Mouse (Mus musculus) neural tube, embryonic 14.5 days (tissue): Measurements from ENCODE around the gene Bmpr2. TPM values are rescaled to one million over a fixed set of nuclear protein-coding genes. Genes with fewer than 3 reads are reported as not detected.

Experiments
- ATAC-seq: fragments of 200-750 bp; cut with Nextera tagmentation; 2 replicates; pipeline ENCODE4 v1.8.0; 2017; ENCODE audit warnings: low read depth, mild to moderate bottlenecking, moderate TSS enrichment, moderate library complexity
- H3K27ac ChIP-seq: fragments of 300-500 bp; sonication (generic); 2 replicates; pipeline ENCODE4 v1.5.1; 2014; ENCODE audit warnings: low read depth, mild to moderate bottlenecking, control low read depth, low read length, moderate library complexity, mixed read lengths
- H3K27me3 ChIP-seq: fragments of 300-500 bp; sonication (generic); 2 replicates; pipeline ENCODE4 v1.6.1; 2014; ENCODE audit warnings: low read length; ENCODE audit not compliant: control insufficient read depth, insufficient read depth
- H3K36me3 ChIP-seq: fragments of 300-500 bp; sonication (generic); 2 replicates; pipeline ENCODE4 v1.6.1; 2014; ENCODE audit warnings: low read length, mixed read lengths; ENCODE audit not compliant: control insufficient read depth, insufficient read depth
- H3K4me1 ChIP-seq: fragments of 300-500 bp; sonication (generic); 2 replicates; pipeline ENCODE4 v1.6.1; 2014; ENCODE audit warnings: low read length; ENCODE audit not compliant: control insufficient read depth, insufficient read depth
- H3K4me2 ChIP-seq: fragments of 300-500 bp; sonication (generic); 2 replicates; pipeline ENCODE4 v1.6.1; 2014; ENCODE audit warnings: mild to moderate bottlenecking, low read depth, low read length, control low read depth
- H3K4me3 ChIP-seq: fragments of 300-500 bp; sonication (generic); 2 replicates; pipeline ENCODE4 v1.5.1; 2014; ENCODE audit warnings: low read depth, low read length, control low read depth, mixed read lengths
- H3K9ac ChIP-seq: fragments of 300-500 bp; sonication (generic); replicated peaks from 2 replicates; pipeline ENCODE4 v1.6.1; 2014; ENCODE audit warnings: low read depth, mild to moderate bottlenecking, control low read depth, low read length, mixed read lengths
- H3K9me3 ChIP-seq: fragments of 300-500 bp; sonication (generic); 2 replicates; pipeline ENCODE4 v1.6.1; 2016; ENCODE audit warnings: low read length; ENCODE audit not compliant: control insufficient read depth
- WGBS: fragments of 180-500 bp; shearing (Covaris S2); extraction: QIAGEN DNeasy Blood & Tissue Kit; methylation state at CpG from one replicate; pipeline ENCODE4 v1.1.7; 2014; 5-methylcytosine and 5-hydroxymethylcytosine counted together
- polyA plus RNA-seq: library from polyadenylated mRNA; unstranded; fragments of >200 nt; fragmentation: Nextera tagmentation; extraction: Ambion mirVana; gene quantifications from 2 replicates; pipeline ENCODE4 v1.2.1, GENCODE M21; 2014

Bmpr2 gene
- polyA plus RNA-seq, 1 experiment from 2014 or later = 20.6 TPM

DNA sequence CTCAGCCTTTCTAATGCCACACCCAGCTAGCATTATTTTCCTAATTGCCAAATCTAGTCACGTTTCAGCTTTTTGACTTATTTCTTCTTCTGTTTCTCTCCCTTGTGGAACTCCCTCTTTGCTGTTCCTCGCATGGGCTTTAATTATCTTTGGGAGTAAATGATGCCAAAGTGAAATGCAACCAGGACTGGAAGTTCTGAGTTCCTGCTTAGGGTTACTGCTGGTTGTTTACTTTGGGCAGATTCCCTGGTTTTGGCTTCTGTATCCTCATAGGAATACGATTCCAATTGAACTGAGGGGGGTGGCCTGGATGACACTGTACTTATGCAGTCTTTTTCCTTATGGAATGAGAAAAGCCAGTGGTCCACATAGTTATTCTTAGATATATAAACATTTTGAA lies 8.7 kb downstream of the Bmpr2 start:
- no peak overlapping the region for H3K4me2 ChIP-seq
- no peak overlapping the region for H3K9ac ChIP-seq
- WGBS = 67% methylated on average over 3 of the region's 3 CpGs
- no peaks in the 10 kb centered on the region for H3K9me3 ChIP-seq
- peaks cover 12% of the 10 kb centered on the region for H3K4me1 ChIP-seq
- ATAC-seq = no peak
- no peaks in the 10 kb centered on the region for H3K27me3 ChIP-seq
- no peak overlapping the region for H3K4me3 ChIP-seq
- H3K27ac ChIP-seq = no peak overlapping the region
- no peaks in the 10 kb centered on the region for H3K36me3 ChIP-seq

DNA sequence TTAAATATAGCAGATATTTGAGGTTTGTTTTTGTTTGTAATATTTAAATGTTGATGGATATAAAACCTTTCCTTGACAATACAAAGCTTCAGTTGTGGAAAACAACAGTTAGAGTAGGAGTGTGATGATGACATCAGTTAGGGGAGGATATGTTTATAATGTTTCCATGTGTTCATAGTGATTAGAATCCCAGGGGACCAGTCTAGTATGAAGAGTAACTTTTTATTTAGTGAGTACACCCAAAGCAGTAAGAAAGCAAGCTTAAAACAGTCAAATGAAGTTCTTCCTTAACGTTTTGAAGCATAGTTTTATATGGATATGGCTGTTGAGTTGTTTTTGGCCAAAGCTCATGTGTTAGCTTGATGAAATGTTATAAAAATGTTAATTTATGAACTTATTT lies 17.9 kb downstream of the Bmpr2 start:
- no peak overlapping the region for H3K4me2 ChIP-seq
- no peaks in the 10 kb centered on the region for H3K36me3 ChIP-seq
- no peaks in the 10 kb centered on the region for H3K27me3 ChIP-seq
- H3K9ac ChIP-seq = no peak overlapping the region
- H3K27ac ChIP-seq = no peak overlapping the region
- no peaks in the 10 kb centered on the region for H3K9me3 ChIP-seq
- no peak for ATAC-seq
- H3K4me1 ChIP-seq = no peaks in the 10 kb centered on the region
- WGBS = 79% methylated on average over 1 of the region's 1 CpGs
- H3K4me3 ChIP-seq = no peak overlapping the region

DNA sequence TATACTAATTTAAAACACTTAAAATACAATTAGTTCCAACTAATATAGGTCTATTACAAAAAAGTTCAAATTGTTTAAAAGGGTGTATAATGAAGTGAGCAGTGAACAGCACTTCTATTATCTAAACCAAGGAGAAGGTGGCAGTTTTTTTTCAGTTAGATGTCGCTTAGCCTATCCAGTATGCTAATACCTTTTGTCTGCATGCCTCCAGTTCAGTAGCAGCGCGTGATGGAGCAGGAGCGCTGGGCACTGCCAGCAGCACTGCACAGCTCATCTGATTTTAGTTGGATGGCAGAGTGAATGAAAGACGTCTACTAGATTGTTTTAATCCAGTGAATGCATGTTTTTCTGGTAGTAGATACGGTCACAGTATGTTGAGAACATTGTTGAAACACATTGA lies 25.8 kb downstream of the Bmpr2 start:
- peak; percentile 47; the same call in 1 of the 2 replicates for ATAC-seq

DNA sequence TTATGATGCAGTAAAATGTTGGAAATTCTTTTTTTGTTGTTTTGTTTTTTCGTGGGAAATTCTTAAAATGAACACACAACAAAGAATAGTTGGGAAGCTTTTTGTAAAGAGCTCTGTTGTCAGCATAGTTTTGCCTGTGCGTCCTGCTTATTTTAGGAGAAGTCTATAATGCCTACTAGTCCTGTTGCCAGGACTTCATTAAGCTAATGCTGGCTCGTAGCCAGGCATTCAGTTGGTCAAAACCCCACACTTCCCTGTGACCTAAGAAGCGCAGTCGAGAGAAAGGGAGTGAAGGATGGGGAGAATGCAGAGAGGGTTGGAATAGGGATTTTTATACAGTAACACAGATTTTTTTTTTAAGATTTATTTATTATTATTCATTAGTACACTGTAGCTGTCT lies 26.5 kb downstream of the Bmpr2 start:
- no peak for ATAC-seq
- WGBS = 46% methylated on average over 5 of the region's 5 CpGs

More for the DNA sequence above, 25.8 kb downstream of the Bmpr2 start:
- Histone ChIP-seq H3K4me3 (no peak overlapping the region), H3K9me3 (no peaks in the 10 kb centered on the region), H3K9ac (no peak overlapping the region), H3K4me2 (no peak overlapping the region), H3K27ac (no peak overlapping the region), H3K4me1 (peaks cover 2% of the 10 kb centered on the region; the same call in 1 of the 2 replicates), H3K36me3 (no peaks in the 10 kb centered on the region), H3K27me3 (no peaks in the 10 kb centered on the region)
- WGBS = 25% methylated on average over 6 of the region's 6 CpGs

DNA sequence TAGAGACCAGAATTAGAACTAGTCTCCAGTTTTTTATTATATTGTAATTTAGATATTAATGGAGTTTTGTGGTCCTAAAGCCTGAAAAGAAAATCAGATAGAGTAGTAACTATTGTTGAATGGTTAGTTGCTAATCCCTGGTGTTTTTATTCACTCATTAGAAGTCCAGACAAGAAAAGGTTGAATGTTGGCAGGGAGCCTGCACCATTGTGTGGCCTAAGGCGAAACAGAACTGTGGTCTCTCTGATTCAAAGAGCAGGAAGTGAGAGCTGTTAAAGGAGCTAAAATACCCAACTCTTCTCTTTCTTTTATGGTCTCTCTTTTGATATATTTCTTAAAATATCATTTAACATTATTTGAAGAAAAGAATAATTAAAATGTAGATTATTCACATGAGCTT lies 32.1 kb downstream of the Bmpr2 start:
- Histone ChIP-seq H3K9me3 (no peaks in the 10 kb centered on the region), H3K9ac (no peak overlapping the region), H3K27ac (no peak overlapping the region), H3K4me2 (no peak overlapping the region), H3K36me3 (no peaks in the 10 kb centered on the region), H3K27me3 (no peaks in the 10 kb centered on the region), H3K4me1 (no peaks in the 10 kb centered on the region), H3K4me3 (no peak overlapping the region)
- 13% methylated on average over 1 of the region's 1 CpGs for WGBS
- no peak for ATAC-seq

More for the DNA sequence above, 26.5 kb downstream of the Bmpr2 start:
- Histone ChIP-seq H3K4me3 (no peak overlapping the region), H3K36me3 (no peaks in the 10 kb centered on the region), H3K27ac (no peak overlapping the region), H3K27me3 (no peaks in the 10 kb centered on the region), H3K9ac (no peak overlapping the region), H3K9me3 (no peaks in the 10 kb centered on the region), H3K4me1 (peaks cover 2% of the 10 kb centered on the region; the same call in 1 of the 2 replicates), H3K4me2 (no peak overlapping the region)

DNA sequence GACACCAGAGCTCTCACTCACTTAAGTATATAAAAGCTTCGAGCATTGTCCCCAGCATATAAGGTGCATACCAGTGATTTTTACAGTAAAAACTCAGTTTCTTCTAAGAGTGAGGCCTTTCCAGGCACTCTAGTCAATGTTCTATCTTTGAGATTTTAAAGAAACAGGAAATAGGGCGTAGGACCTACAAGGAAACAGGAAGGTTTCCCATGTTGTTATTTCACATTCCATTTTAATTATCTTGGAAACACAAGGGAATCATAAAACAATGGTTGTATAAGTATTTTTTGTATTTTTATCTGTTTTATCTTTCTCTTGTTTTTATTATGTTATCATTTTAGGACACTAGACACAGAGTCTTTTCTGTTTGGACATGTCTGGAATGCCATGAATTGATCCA lies 34.7 kb downstream of the Bmpr2 start:
- Histone ChIP-seq H3K27me3 (no peaks in the 10 kb centered on the region), H3K4me3 (no peak overlapping the region), H3K9me3 (no peaks in the 10 kb centered on the region), H3K36me3 (no peaks in the 10 kb centered on the region), H3K9ac (no peak overlapping the region), H3K27ac (no peak overlapping the region), H3K4me2 (no peak overlapping the region), H3K4me1 (no peaks in the 10 kb centered on the region)
- WGBS = 87% methylated on average over 2 of the region's 2 CpGs
- ATAC-seq = no peak

DNA sequence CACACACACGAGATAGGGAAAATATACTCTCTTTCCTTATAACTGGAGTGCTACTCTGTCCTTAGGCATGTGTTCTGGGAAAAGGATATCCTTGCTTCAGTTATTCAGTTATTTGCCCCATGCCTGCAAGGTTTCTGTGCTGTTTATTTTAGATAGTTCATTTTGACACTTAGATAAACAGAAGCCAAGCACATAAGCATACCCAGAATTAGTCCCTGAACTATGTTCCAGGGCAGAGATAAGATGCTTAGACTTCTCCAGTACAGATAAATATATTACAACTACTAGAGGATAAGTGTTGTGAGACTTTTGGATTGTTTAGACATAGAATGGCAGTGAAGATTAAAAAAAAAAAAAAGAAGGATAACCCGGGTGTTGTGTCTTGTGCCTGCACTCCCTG lies 41.2 kb downstream of the Bmpr2 start:
- H3K4me3 ChIP-seq = no peak overlapping the region
- H3K27ac ChIP-seq = no peak overlapping the region
- ATAC-seq = no peak
- no peak overlapping the region for H3K9ac ChIP-seq
- no peaks in the 10 kb centered on the region for H3K27me3 ChIP-seq
- WGBS = 83% methylated on average over 2 of the region's 2 CpGs
- no peak overlapping the region for H3K4me2 ChIP-seq
- no peaks in the 10 kb centered on the region for H3K4me1 ChIP-seq
- H3K9me3 ChIP-seq = no peaks in the 10 kb centered on the region
- no peaks in the 10 kb centered on the region for H3K36me3 ChIP-seq

DNA sequence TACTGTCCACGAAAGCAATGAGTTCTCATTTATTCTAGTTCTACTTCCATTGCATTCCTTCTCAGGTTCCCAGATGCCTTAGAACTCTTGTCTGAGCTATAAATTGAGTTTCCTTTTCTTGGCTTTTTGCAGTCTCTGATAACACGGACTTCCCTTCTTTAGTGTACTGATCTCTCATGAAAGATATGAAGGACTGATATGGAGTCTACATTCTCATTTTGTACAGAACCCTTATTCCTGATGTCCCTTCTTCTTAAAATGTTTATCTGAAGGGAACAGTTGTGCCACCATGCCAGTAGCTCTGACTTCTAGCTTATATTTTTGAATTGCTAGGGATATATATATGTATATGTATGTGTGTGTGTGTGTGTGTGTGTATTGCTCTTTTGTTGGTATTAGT lies 46.7 kb downstream of the Bmpr2 start:
- no peaks in the 10 kb centered on the region for H3K4me1 ChIP-seq
- no peak overlapping the region for H3K4me2 ChIP-seq
- H3K36me3 ChIP-seq = no peaks in the 10 kb centered on the region
- ATAC-seq = no peak
- H3K9me3 ChIP-seq = no peaks in the 10 kb centered on the region
- H3K27ac ChIP-seq = no peak overlapping the region
- no peak overlapping the region for H3K4me3 ChIP-seq
- H3K27me3 ChIP-seq = no peaks in the 10 kb centered on the region
- no peak overlapping the region for H3K9ac ChIP-seq
- WGBS = 83% methylated on average over 2 of the region's 2 CpGs

DNA sequence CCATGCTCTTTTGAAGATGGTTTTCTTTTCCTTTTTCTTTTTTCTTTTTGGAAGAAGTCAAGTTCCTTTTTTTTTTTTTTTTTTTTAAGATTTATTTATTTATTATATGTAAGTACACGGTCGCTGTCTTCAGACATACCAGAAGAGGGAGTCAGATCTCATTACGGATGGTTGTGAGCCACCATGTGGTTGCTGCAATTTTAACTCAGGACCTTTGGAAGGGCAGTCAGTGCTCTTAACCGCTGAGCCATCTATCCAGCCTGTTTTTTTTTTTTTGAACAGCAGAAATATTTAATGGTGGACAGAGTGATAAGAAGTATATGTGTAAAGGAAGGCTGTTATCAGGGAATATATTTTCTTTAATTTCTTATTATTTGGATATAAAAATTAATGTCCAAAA lies 49.6 kb downstream of the Bmpr2 start:
- H3K27ac ChIP-seq = no peak overlapping the region

DNA sequence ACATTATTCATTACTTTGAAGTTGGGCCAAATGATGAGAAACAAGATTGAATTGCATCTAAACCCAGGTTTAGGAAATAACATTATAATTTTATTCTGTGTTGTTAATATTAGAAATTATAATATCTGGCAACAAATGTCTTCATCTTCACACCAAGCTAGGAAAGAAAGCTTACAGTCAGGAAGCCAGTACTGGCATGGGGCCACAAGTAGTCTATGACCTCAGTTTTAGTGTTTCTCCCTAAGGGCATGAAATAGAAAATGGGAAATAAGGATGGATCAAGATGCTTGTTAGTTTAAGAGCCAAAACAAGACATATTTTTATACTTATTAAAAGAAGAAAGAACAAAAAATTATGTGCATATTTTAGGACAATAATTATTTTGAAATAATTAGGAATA lies 62.2 kb downstream of the Bmpr2 start:
- no peak overlapping the region for H3K4me3 ChIP-seq
- no peaks in the 10 kb centered on the region for H3K4me1 ChIP-seq
- H3K9ac ChIP-seq = no peak overlapping the region
- no peaks in the 10 kb centered on the region for H3K9me3 ChIP-seq
- no peaks in the 10 kb centered on the region for H3K27me3 ChIP-seq
- no peak for ATAC-seq
- no peak overlapping the region for H3K4me2 ChIP-seq
- no peak overlapping the region for H3K27ac ChIP-seq
- 0 out of 2 replicates have a peak, but pooled peaks cover 4% of the 10 kb centered on the region for H3K36me3 ChIP-seq

More for the DNA sequence above, 49.6 kb downstream of the Bmpr2 start:
- Histone ChIP-seq H3K27me3 (no peaks in the 10 kb centered on the region), H3K4me3 (no peak overlapping the region), H3K9ac (no peak overlapping the region), H3K4me2 (no peak overlapping the region), H3K36me3 (peaks cover 22% of the 10 kb centered on the region), H3K9me3 (no peaks in the 10 kb centered on the region), H3K4me1 (no peaks in the 10 kb centered on the region)
- ATAC-seq = no peak
- WGBS = 85% methylated on average over 4 of the region's 4 CpGs
